Mouse (Mus musculus) granulocyte monocyte progenitor cell, adult 5-6 weeks (primary cell): ENCODE measurements at regions not wholly inside any gene's neighbourhood (a gene's known extent, or its start where the extent isn't known, plus 50 kb on each side); places are given as distances from the start of the nearest gene placed in this dataset.

Source experiments
- ATAC-seq: replicated peaks from 2 replicates; pipeline ENCODE4 v1.8.0; 2016; ENCODE audit warnings: mild to moderate bottlenecking, moderate TSS enrichment, inconsistent platforms; ENCODE audit not compliant: poor library complexity, severe bottlenecking

GRCm38 (mm10) chr2:167878255-167878865, 53.5 kb upstream of the Ptpn1 start:
- no peak for ATAC-seq

- ATAC-seq, result no peak
These were observed 54.5 kb upstream of the Ptpn1 start for GRCm38 (mm10) chr2:167877254-167877870.

- ATAC-seq, result no peak
These were observed 59.4 kb upstream of the Ptpn1 start for GRCm38 (mm10) chr2:167872507-167872906.

GRCm38 (mm10) chr2:167870153-167870552, 61.7 kb upstream of the Ptpn1 start:
- no peak for ATAC-seq

GRCm38 (mm10) chr2:167866751-167867150, 65.1 kb upstream of the Ptpn1 start:
- ATAC-seq, result no peak

GRCm38 (mm10) chr2:167865525-167865924, 66.3 kb upstream of the Ptpn1 start:
- ATAC-seq, result no peak

- no peak for ATAC-seq
These were observed 67.2 kb upstream of the Ptpn1 start for GRCm38 (mm10) chr2:167864672-167865071.

GRCm38 (mm10) chr2:167864228-167864627, 67.6 kb upstream of the Ptpn1 start:
- peak; percentile 59 for ATAC-seq

GRCm38 (mm10) chr2:167863616-167864015, 68.2 kb upstream of the Ptpn1 start:
- ATAC-seq, result no peak

- no peak for ATAC-seq
These were observed 70.7 kb upstream of the Ptpn1 start for GRCm38 (mm10) chr2:167861178-167861520.

- ATAC-seq, result no peak
These were observed 71.2 kb upstream of the Ptpn1 start for GRCm38 (mm10) chr2:167860457-167861177.

- no peak; the same call in 1 of the 2 replicates for ATAC-seq
These were observed 72.3 kb upstream of the Ptpn1 start for GRCm38 (mm10) chr2:167859575-167859974.

- no peak for ATAC-seq
These were observed 73.5 kb upstream of the Ptpn1 start for GRCm38 (mm10) chr2:167858346-167858745.

- ATAC-seq, result no peak
These were observed 73.9 kb upstream of the Ptpn1 start for GRCm38 (mm10) chr2:167857911-167858310.

- no peak for ATAC-seq
These were observed 74.9 kb upstream of the Ptpn1 start for GRCm38 (mm10) chr2:167856920-167857475.

- no peak for ATAC-seq
These were observed 75.8 kb upstream of the Ptpn1 start for GRCm38 (mm10) chr2:167856020-167856419.

- no peak for ATAC-seq
These were observed 77.8 kb upstream of the Ptpn1 start for GRCm38 (mm10) chr2:167854060-167854459.

GRCm38 (mm10) chr2:167853411-167853821, 78.4 kb upstream of the Ptpn1 start:
- no peak for ATAC-seq

GRCm38 (mm10) chr2:167852582-167852981, 79.3 kb upstream of the Ptpn1 start:
- no peak for ATAC-seq

GRCm38 (mm10) chr2:167851216-167851896, 80.5 kb upstream of the Ptpn1 start:
- peak; percentile 58 for ATAC-seq
